Mouse (Mus musculus) spleen, adult 2 months (tissue): ENCODE results near the gene Adamts4. TPM values are rescaled to one million over a fixed set of nuclear protein-coding genes. Genes with fewer than 3 reads are reported as not detected.

Experiments
- DNase-seq, 2 experiments: peaks; one replicate each; pipeline versions ENCODE4 v3.0.0 to v3.0.0-alpha.2; 2012 to 2021; ENCODE audit warnings: low spot score in 2 of 2, low read depth in 1 of 2
- H3K27ac ChIP-seq: fragments of 200-500 bp; 2 replicates; pipeline ENCODE4 v1.5.1; 2012; ENCODE audit warnings: low read length, inconsistent platforms; ENCODE audit not compliant: insufficient read depth
- H3K27me3 ChIP-seq: fragments of 200-500 bp; 2 replicates; pipeline ENCODE4 v1.6.1; 2012; ENCODE audit warnings: mild to moderate bottlenecking, moderate library complexity, low read length, inconsistent platforms; ENCODE audit not compliant: control insufficient read depth, insufficient read depth
- H3K36me3 ChIP-seq: fragments of 200-500 bp; 2 replicates; pipeline ENCODE4 v1.6.1; 2012; ENCODE audit warnings: mild to moderate bottlenecking, low read length, inconsistent platforms; ENCODE audit not compliant: control insufficient read depth, insufficient read depth
- H3K4me1 ChIP-seq: fragments of 200-500 bp; 2 replicates; pipeline ENCODE4 v1.6.1; 2011; ENCODE audit warnings: inconsistent platforms; ENCODE audit not compliant: control insufficient read depth, insufficient read depth, insufficient read length
- H3K4me3 ChIP-seq: fragments of 200-500 bp; 2 replicates; pipeline ENCODE4 v1.5.1; 2011; ENCODE audit warnings: mild to moderate bottlenecking, inconsistent platforms; ENCODE audit not compliant: insufficient read depth, insufficient read length; ENCODE audit errors: extremely low read depth
- CTCF ChIP-seq: fragments of 200-500 bp; IDR thresholded peaks from 2 replicates; pipeline ENCODE4 v1.5.1; 2011; ENCODE audit warnings: mild to moderate bottlenecking, inconsistent platforms; ENCODE audit not compliant: insufficient read depth, insufficient read length, insufficient replicate concordance; ENCODE audit errors: extremely low read depth
- POLR2A ChIP-seq: fragments of 200-500 bp; IDR thresholded peaks from 2 replicates; pipeline ENCODE4 v1.6.1; 2011; ENCODE audit warnings: low read depth, low read length, inconsistent platforms
- WGBS: fragments of 180-500 bp; shearing (Covaris S2); methylation state at CpG from one replicate; pipeline ENCODE4 v1.1.7; 2018; 5-methylcytosine and 5-hydroxymethylcytosine counted together
- polyA plus RNA-seq: library from polyadenylated mRNA; depleted of rRNA; stranded (reverse); fragments of >200 nt; gene quantifications from 2 replicates; pipeline ENCODE4 v1.2.3, GENCODE M21; 2012

Adamts4 gene
- polyA plus RNA-seq, 1 experiment: 0.64 TPM

DNA sequence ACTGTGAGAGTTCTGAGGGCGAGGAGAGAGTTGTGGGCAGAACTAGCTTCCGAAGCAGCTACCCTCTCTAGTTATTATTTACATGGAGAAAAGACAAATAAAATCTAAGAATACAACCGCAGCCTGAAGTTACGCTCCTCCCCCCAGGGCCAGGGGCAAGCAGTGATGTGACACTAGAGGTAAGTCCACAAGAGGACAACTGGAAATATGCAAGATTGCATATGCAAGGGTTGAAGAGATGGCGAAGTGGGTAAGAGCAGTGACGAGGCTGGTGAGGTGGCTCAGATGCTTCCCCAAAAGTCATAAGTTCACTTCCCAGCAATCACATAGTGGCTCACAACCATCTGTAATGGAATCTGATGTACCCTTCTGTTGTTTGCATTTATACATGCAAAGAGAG lies 27.1 kb upstream of the Adamts4 start:
- WGBS: 81% methylated on average over 6 of the region's 6 CpGs
- peak overlapping the region; percentile 82; the same call in 1 of the 2 replicates for H3K27ac ChIP-seq
- TF ChIP-seq POLR2A: no peak
- no peak for TF ChIP-seq CTCF
- H3K4me3 ChIP-seq: peak overlapping the region; percentile 65
- H3K4me1 ChIP-seq: peaks cover 11% of the 10 kb centered on the region; the same call in 1 of the 2 replicates
- DNase-seq: no peak
- H3K27me3 ChIP-seq: no peaks in the 10 kb centered on the region
- peaks cover 4% of the 10 kb centered on the region; the same call in 1 of the 2 replicates for H3K36me3 ChIP-seq

GRCm38 (mm10) chr1:171223796-171224195 lies 26.4 kb upstream of the Adamts4 start:
- H3K36me3 ChIP-seq: peaks cover 4% of the 10 kb centered on the region; the same call in 1 of the 2 replicates
- H3K27me3 ChIP-seq: no peaks in the 10 kb centered on the region
- no peak overlapping the region for H3K4me3 ChIP-seq
- H3K4me1 ChIP-seq: peaks cover 11% of the 10 kb centered on the region; the same call in 1 of the 2 replicates
- WGBS: 91% methylated on average over 2 of the region's 2 CpGs
- no peak for DNase-seq
- no peak overlapping the region for H3K27ac ChIP-seq
- TF ChIP-seq POLR2A: no peak
- no peak for TF ChIP-seq CTCF

GRCm38 (mm10) chr1:171224857-171225256 lies 25.4 kb upstream of the Adamts4 start, which contains the start of gene Apoa2:
TSS of gene Apoa2 (plus strand) at chr1:171225054.
- Histone ChIP-seq H3K36me3 (no peaks in the 10 kb centered on the region; the same call in 1 of the 2 replicates), H3K27me3 (no peaks in the 10 kb centered on the region), H3K4me1 (peaks cover 11% of the 10 kb centered on the region; the same call in 1 of the 2 replicates), H3K4me3 (no peak within 1 kb of the TSS), H3K27ac (no peak within 1 kb of the TSS)
- DNase-seq: no peak
- no peak for TF ChIP-seq POLR2A
- no peak for TF ChIP-seq CTCF
- WGBS: 95% methylated on average over 5 of the region's 5 CpGs

- WGBS: 59% methylated on average over 4 of the region's 4 CpGs
- Histone ChIP-seq H3K36me3 (no peaks in the 10 kb centered on the region), H3K27me3 (no peaks in the 10 kb centered on the region)
Measured at GRCm38 (mm10) chr1:171226780-171227179, 23.4 kb upstream of the Adamts4 start.

GRCm38 (mm10) chr1:171227879-171228278 lies 22.3 kb upstream of the Adamts4 start:
- Histone ChIP-seq H3K4me1 (peaks cover 9% of the 10 kb centered on the region; the same call in 1 of the 2 replicates), H3K27me3 (no peaks in the 10 kb centered on the region), H3K4me3 (no peak overlapping the region), H3K27ac (no peak overlapping the region), H3K36me3 (no peaks in the 10 kb centered on the region)
- DNase-seq: no peak
- no peak for TF ChIP-seq POLR2A
- TF ChIP-seq CTCF: no peak
- 68% methylated on average over 1 of the region's 1 CpGs for WGBS

More at GRCm38 (mm10) chr1:171226780-171227179, 23.4 kb upstream of the Adamts4 start:
- Histone ChIP-seq H3K27ac (no peak overlapping the region), H3K4me1 (peaks cover 6% of the 10 kb centered on the region; the same call in 1 of the 2 replicates), H3K4me3 (no peak overlapping the region)
- no peak for TF ChIP-seq CTCF
- TF ChIP-seq POLR2A: no peak
- DNase-seq: no peak

DNA sequence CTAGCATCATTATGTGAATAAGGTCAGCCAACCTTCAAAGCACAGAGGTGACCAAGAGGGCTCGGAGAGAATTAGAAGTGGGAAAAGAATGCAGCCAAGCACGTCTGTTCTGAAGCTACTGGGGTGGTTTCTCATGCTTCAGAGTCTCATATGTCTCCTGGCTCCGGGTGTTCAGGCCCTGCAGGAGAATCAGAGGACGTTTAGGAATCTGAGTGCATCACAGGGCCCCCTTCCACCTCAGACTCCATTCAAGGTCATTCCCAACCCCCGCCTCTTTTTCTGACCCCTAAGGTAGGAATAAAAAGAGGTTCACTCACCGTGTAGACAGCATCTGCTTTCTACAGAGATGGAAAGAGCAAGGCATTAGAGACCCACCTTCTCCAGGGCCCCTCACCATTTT lies 20.5 kb upstream of the Adamts4 start:
- peaks cover 5% of the 10 kb centered on the region; the same call in 1 of the 2 replicates for H3K4me1 ChIP-seq
- H3K4me3 ChIP-seq: no peak overlapping the region
- 88% methylated on average over 6 of the region's 6 CpGs for WGBS
- no peaks in the 10 kb centered on the region for H3K27me3 ChIP-seq
- no peak for DNase-seq
- peaks cover 1% of the 10 kb centered on the region; the same call in 1 of the 2 replicates for H3K36me3 ChIP-seq
- TF ChIP-seq POLR2A (no peak), CTCF (no peak)
- no peak overlapping the region for H3K27ac ChIP-seq

- TF ChIP-seq POLR2A (no peak), CTCF (no peak)
- Histone ChIP-seq H3K36me3 (peaks cover 6% of the 10 kb centered on the region; the same call in 1 of the 2 replicates), H3K27me3 (no peaks in the 10 kb centered on the region), H3K27ac (no peak overlapping the region), H3K4me1 (peaks cover 5% of the 10 kb centered on the region; the same call in 1 of the 2 replicates), H3K4me3 (no peak overlapping the region)
- 85% methylated on average over 3 of the region's 3 CpGs for WGBS
- DNase-seq: no peak
Measured at GRCm38 (mm10) chr1:171230215-171230614, 20.0 kb upstream of the Adamts4 start.
